Mouse (Mus musculus): ENCODE results near the gene Atg13. TPM values are rescaled to one million over a fixed set of nuclear protein-coding genes. Genes with fewer than 3 reads are reported as not detected.
A peak's percentile ranks its signal among the peaks of the same experiment; 100 is the strongest.

Gene Atg13
- polyA plus RNA-seq, 1 experiment = 19.4 TPM

- Histone ChIP-seq H3K27ac (replicated peaks; ENCODE audit: low read depth, low read length) (peak overlapping the region; percentile 79), H3K4me3 (ENCODE audit: insufficient read depth, low read depth, low read length) (peak overlapping the region; percentile 93), H3K4me1 (ENCODE audit: control insufficient read depth, insufficient read depth, insufficient read length, low read length) (peaks cover 2% of the 10 kb centered on the region)
Measured at GRCm38 (mm10) chr2:91711256-91711925, 1.0 kb upstream of the Atg13 start.

GRCm38 (mm10) chr2:91708361-91708760 lies 2.0 kb downstream of the Atg13 start:
- H3K4me3 ChIP-seq (ENCODE audit: insufficient read depth, low read depth, low read length) = no peak overlapping the region
- no peak overlapping the region for H3K27ac ChIP-seq (replicated peaks; ENCODE audit: low read depth, low read length)
- peaks cover 2% of the 10 kb centered on the region for H3K4me1 ChIP-seq (ENCODE audit: control insufficient read depth, insufficient read depth, insufficient read length, low read length)

GRCm38 (mm10) chr2:91706456-91706855 lies 3.9 kb downstream of the Atg13 start:
- H3K4me1 ChIP-seq (ENCODE audit: control insufficient read depth, insufficient read depth, insufficient read length, low read length) = peaks cover 2% of the 10 kb centered on the region
- no peak overlapping the region for H3K27ac ChIP-seq (replicated peaks; ENCODE audit: low read depth, low read length)
- no peak overlapping the region for H3K4me3 ChIP-seq (ENCODE audit: insufficient read depth, low read depth, low read length)

DNA sequence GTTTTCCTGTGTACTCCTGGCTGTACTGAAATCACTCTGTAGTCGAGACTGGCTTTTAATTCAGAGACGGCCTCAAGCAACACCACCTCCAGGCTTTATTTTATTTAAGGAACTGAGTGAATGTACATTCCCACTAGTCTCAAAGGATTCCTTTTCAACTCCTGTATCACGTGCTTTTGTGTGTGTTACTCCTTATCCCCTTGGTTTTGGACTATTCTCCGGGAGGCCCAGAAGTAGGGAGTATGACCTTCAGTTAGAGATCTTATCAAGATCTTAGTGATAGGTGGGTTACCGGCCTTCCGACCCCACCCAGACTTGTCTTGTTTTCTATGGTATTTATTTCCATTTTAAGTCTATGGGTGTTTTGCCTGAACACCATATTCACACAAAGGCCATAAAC lies 4.6 kb downstream of the Atg13 start:
- Histone ChIP-seq H3K27ac (replicated peaks; ENCODE audit: low read depth, low read length) (no peak overlapping the region), H3K4me1 (ENCODE audit: control insufficient read depth, insufficient read depth, insufficient read length, low read length) (peaks cover 2% of the 10 kb centered on the region), H3K4me3 (ENCODE audit: insufficient read depth, low read depth, low read length) (no peak overlapping the region)

DNA sequence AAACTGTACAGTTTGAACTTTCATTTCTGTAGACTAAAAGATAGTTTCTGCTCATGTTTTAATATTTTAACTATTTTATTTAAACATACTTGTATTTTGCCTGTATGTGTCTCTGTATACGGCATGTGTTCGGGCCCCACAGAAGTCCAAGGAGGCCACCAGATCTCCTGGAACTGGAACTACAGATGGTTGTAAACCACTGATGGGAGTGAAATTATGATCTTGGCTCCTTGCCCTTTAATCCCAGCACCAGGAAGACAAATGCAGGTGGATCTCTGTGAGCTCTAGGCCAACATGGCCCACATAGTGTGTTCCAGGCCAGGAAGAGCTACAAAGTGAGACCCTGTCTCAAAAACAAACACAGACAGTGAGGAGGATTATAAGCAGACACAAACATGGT lies 9.0 kb downstream of the Atg13 start:
- H3K4me1 ChIP-seq (ENCODE audit: control insufficient read depth, insufficient read depth, insufficient read length, low read length) = 0 out of 2 replicates have a peak, but pooled peaks cover 2% of the 10 kb centered on the region
- no peak overlapping the region for H3K27ac ChIP-seq (replicated peaks; ENCODE audit: low read depth, low read length)
- H3K4me3 ChIP-seq (ENCODE audit: insufficient read depth, low read depth, low read length) = no peak overlapping the region

- 0 out of 2 replicates have a peak, but pooled peaks cover 7% of the 10 kb centered on the region for H3K4me1 ChIP-seq (ENCODE audit: control insufficient read depth, insufficient read depth, insufficient read length, low read length)
- H3K27ac ChIP-seq (replicated peaks; ENCODE audit: low read depth, low read length) = no peak overlapping the region
- H3K4me3 ChIP-seq (ENCODE audit: insufficient read depth, low read depth, low read length) = no peak overlapping the region
Measured at GRCm38 (mm10) chr2:91699225-91699624, 11.2 kb downstream of the Atg13 start.

- Histone ChIP-seq H3K4me1 (ENCODE audit: control insufficient read depth, insufficient read depth, insufficient read length, low read length) (0 out of 2 replicates have a peak, but pooled peaks cover 7% of the 10 kb centered on the region), H3K4me3 (ENCODE audit: insufficient read depth, low read depth, low read length) (no peak overlapping the region), H3K27ac (replicated peaks; ENCODE audit: low read depth, low read length) (peak overlapping the region; percentile 70)
Measured at GRCm38 (mm10) chr2:91696225-91696590, 14.2 kb downstream of the Atg13 start.

- H3K27ac ChIP-seq (replicated peaks; ENCODE audit: low read depth, low read length) = peak overlapping the region; percentile 70
Measured at GRCm38 (mm10) chr2:91695436-91696224, 14.7 kb downstream of the Atg13 start.

GRCm38 (mm10) chr2:91689452-91689851 lies 20.9 kb downstream of the Atg13 start:
- no peak overlapping the region for H3K27ac ChIP-seq (replicated peaks; ENCODE audit: low read depth, low read length)
- H3K4me3 ChIP-seq (ENCODE audit: insufficient read depth, low read depth, low read length) = no peak overlapping the region
- H3K4me1 ChIP-seq (ENCODE audit: control insufficient read depth, insufficient read depth, insufficient read length, low read length) = no peaks in the 10 kb centered on the region

More at GRCm38 (mm10) chr2:91695436-91696224, 14.7 kb downstream of the Atg13 start:
- H3K4me1 ChIP-seq (ENCODE audit: control insufficient read depth, insufficient read depth, insufficient read length, low read length) = 0 out of 2 replicates have a peak, but pooled peaks cover 7% of the 10 kb centered on the region
- H3K4me3 ChIP-seq (ENCODE audit: insufficient read depth, low read depth, low read length) = no peak overlapping the region

DNA sequence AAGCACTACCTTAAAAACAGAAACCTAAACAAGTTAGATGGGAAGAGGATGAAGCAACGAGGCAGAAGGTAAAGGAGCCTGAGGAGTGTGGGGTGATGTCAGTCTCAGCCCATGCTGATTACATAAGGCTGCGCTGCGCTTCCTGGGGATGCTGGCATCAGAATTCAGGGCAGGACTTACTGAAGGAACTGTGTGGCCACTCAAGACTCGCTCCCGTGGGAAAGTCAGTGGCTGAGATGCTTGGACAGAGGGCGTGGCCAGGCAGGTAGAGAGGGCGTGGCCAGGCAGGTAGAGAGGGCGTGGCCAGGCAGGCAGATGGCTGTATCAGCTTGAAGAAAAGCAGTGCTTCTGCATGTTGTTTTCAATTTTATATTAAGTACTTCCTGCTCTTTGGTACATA lies 26.5 kb downstream of the Atg13 start:
- Histone ChIP-seq H3K4me3 (ENCODE audit: insufficient read depth, low read depth, low read length) (no peak overlapping the region), H3K27ac (replicated peaks; ENCODE audit: low read depth, low read length) (no peak overlapping the region), H3K4me1 (ENCODE audit: control insufficient read depth, insufficient read depth, insufficient read length, low read length) (no peaks in the 10 kb centered on the region)

DNA sequence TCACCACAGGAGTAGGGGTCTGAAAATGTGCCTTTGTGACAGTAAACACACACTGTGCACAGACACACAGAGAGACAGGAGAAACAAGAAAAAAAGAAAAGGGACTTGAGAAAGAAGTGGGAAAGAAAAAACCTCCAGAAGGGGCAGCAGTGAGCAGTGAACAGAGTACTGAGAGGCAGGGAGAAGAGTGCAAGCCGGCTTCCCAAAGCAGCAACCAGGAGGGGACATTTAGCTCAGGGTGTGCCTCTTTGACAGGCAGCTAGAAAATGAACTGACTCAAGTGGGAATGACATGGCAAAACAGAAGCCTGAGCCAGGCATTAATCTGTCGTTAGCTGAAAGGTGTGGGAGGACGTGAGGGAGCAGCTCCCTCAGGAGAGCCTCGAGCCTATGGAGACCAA lies 27.5 kb downstream of the Atg13 start:
- Histone ChIP-seq H3K27ac (replicated peaks; ENCODE audit: low read depth, low read length) (no peak overlapping the region; the same call in 1 of the 2 replicates), H3K4me1 (ENCODE audit: control insufficient read depth, insufficient read depth, insufficient read length, low read length) (no peaks in the 10 kb centered on the region), H3K4me3 (ENCODE audit: insufficient read depth, low read depth, low read length) (no peak overlapping the region)

DNA sequence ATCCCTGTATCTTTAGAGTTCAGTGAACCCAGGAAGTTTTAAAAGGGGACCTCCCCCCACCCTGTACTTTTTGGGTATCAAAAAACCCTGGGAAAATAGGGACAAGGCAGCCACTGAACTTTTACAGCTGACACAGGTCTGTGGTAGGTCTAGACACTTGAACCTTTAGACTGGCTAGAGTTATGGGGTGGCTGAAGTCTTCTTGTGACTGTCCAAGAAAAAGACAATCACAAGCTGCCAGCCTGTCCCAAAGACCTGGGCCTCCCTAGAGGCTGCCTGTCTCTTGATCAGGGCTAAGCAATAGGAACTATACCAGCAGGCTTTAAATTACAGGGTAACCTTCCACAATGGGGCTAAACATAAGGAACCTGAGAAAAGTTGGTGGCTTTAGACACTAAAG lies 33.4 kb downstream of the Atg13 start:
- Histone ChIP-seq H3K4me1 (ENCODE audit: control insufficient read depth, insufficient read depth, insufficient read length, low read length) (no peaks in the 10 kb centered on the region), H3K4me3 (ENCODE audit: insufficient read depth, low read depth, low read length) (no peak overlapping the region)

DNA sequence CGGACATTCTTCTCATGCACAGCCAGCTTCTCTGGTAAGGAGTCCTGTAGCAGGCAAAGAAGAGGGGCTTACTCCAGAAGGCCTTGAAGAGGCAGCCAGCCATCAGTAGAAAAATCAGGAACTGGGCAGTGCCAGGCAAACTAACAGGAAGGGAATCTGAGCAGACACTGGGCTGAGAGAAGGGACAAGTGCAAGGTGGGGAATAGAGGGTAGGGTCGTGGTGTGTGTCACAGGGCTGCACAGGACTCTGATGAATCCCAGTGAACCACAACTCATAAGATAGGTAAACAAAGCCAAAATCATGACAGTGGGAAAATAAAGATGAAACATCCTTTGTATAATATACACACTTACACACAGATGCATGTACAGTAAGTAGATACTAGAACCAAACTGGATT lies 34.0 kb downstream of the Atg13 start:
- Histone ChIP-seq H3K27ac (replicated peaks; ENCODE audit: low read depth, low read length) (no peak overlapping the region), H3K4me3 (ENCODE audit: insufficient read depth, low read depth, low read length) (no peak overlapping the region), H3K4me1 (ENCODE audit: control insufficient read depth, insufficient read depth, insufficient read length, low read length) (no peaks in the 10 kb centered on the region)

More for the DNA sequence above, 33.4 kb downstream of the Atg13 start:
- no peak overlapping the region for H3K27ac ChIP-seq (replicated peaks; ENCODE audit: low read depth, low read length)

DNA sequence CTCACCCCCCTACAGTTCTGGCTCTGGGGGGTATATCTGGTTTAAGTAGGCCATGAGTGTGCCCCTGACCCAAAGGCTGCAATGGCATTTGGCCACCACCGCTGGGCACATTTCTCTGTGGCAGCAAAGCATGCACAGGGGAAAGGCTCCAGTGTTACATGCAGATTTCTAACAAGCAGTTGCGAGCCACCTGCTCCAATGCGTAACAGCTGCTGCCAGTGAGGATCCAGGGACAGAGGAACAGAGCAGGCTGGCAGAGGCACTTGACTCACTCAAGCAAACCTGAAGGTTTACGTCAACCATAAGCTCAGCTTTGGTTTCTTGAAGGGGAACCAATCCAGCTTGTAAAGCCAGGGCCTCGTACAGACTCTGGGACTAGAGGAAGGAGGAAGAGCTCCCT lies 35.5 kb downstream of the Atg13 start:
- no peaks in the 10 kb centered on the region for H3K4me1 ChIP-seq (ENCODE audit: control insufficient read depth, insufficient read depth, insufficient read length, low read length)
- H3K4me3 ChIP-seq (ENCODE audit: insufficient read depth, low read depth, low read length) = no peak overlapping the region
- no peak overlapping the region for H3K27ac ChIP-seq (replicated peaks; ENCODE audit: low read depth, low read length)

DNA sequence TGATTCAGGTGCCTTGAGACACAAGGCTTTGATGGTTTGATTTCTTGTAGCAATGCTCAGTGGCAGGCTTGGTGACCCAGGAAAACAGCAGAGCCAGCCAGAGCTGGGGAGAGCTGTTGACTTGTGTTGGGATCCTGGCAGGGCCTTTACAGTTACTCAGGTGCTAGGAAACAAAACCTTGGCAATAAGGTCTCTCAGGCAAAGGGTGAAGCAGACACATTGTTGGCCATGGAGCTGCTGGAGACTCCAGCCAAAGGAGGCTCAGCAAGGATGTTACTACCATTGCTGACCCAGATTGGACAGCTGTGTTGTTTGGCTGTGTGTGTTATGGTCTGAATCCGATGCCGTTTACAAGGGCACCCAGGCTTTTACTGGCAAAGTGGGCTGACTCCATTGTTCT lies 36.8 kb downstream of the Atg13 start:
- H3K4me3 ChIP-seq (ENCODE audit: insufficient read depth, low read depth, low read length) = no peak overlapping the region
- no peak overlapping the region for H3K27ac ChIP-seq (replicated peaks; ENCODE audit: low read depth, low read length)
- H3K4me1 ChIP-seq (ENCODE audit: control insufficient read depth, insufficient read depth, insufficient read length, low read length) = no peaks in the 10 kb centered on the region

- Histone ChIP-seq H3K4me1 (ENCODE audit: control insufficient read depth, insufficient read depth, insufficient read length, low read length) (no peaks in the 10 kb centered on the region), H3K27ac (replicated peaks; ENCODE audit: low read depth, low read length) (no peak overlapping the region), H3K4me3 (ENCODE audit: insufficient read depth, low read depth, low read length) (no peak overlapping the region)
Measured at GRCm38 (mm10) chr2:91670038-91670437, 40.3 kb downstream of the Atg13 start.
